Mouse (Mus musculus) duodenum, adult 2 months (tissue): ENCODE measurements around the gene Zfp993. TPM values are rescaled to one million over a fixed set of nuclear protein-coding genes. Genes with fewer than 3 reads are reported as not detected.

Experiments used
- polyA plus RNA-seq: library from polyadenylated mRNA; depleted of rRNA; stranded (reverse); fragments of >200 nt; gene quantifications from 2 replicates; pipeline ENCODE4 v1.2.3, GENCODE M21; 2012; ENCODE audit warnings: low replicate concordance; rRNA removed

Zfp993 gene
- polyA plus RNA-seq = not detected in 2 replicates

GRCm38 (mm10) chr4:146610774-146611400 is at the start of gene Zfp993:
Gene Zfp993, plus strand, starts transcription at chr4:146610961.

Other genes starting within 250 kb of the Zfp993 start
- 0.01 TPM in 1 of 2 replicates, not detected in the other for gene Zfp992, start 161.9 kb upstream of the Zfp993 start, polyA plus RNA-seq
- gene Zfp981, start 108.9 kb upstream of the Zfp993 start, polyA plus RNA-seq = not detected in 2 replicates